Mouse (Mus musculus): ENCODE data around the gene Slc16a1. TPM values are rescaled to one million over a fixed set of nuclear protein-coding genes. Genes with fewer than 3 reads are reported as not detected.
"Not testable (repeated sequence)": the region's sequence is repeated elsewhere in the genome, so short reads cannot be mapped to it uniquely, and the experiment has no call there.

Gene Slc16a1
- polyA plus RNA-seq, 1 experiment, result 31.9 TPM

DNA sequence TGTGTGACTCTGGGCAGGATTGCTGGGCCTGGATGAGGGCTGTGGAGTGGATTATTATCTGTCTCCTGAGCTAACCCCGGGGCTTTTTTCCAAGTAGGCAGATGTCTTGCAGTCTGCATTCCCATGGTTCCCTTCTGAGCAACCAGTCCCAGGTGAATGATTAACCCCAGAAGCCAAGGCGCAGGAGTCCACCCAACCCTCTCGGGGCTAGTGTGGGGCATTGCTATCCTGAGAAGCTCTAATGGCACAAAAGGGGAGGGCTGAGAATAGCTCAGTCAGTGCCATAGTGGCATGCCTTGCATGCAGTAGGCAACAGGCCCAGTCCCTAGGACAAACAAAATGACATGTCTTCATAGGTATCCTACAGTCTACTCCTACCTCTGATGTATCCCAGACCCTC lies 22.1 kb downstream of the Slc16a1 start:
- Histone ChIP-seq H3K27ac (ENCODE audit: insufficient read depth, low read length) (no peak overlapping the region), H3K27me3 (ENCODE audit: control insufficient read depth, insufficient read depth, low read length) (no peaks in the 10 kb centered on the region), H3K4me1 (ENCODE audit: control insufficient read depth, insufficient read depth, low read length) (peaks cover 3% of the 10 kb centered on the region; the same call in 1 of the 2 replicates), H3K4me3 (replicated peaks; ENCODE audit: insufficient read depth, low read depth, low read length) (no peak overlapping the region)
- DNase-seq, result peak in 1 of 2 experiments; percentile 53
- WGBS, result 35% methylated on average over 3 of the region's 3 CpGs
- TF ChIP-seq CTCF (IDR thresholded peaks at IDR 0.05; ENCODE audit: borderline replicate concordance, insufficient read depth, low read depth, low read length) (no peak), POLR2A (IDR thresholded peaks at IDR 0.05; ENCODE audit: borderline replicate concordance, insufficient read depth, low read length) (no peak)

DNA sequence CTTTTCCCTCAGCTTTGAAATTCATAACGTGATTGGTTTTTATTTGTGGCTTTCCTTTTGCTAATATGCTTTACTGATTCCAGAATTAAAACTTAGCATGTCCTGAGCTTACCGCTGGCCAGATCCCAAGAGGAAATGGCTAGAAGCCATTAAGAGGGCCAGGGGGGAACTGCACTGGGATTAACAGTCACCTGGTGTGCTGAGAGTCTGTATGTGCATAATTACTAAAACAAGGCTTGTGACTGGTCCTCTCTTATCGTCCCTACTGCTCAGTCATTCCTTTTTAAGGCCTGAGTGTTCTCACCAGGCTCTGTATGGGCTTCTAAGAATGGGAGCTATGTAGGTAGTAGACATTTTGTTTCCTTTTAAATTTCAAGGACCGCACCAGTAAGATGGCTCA lies 23.5 kb downstream of the Slc16a1 start:
- Histone ChIP-seq H3K4me1 (ENCODE audit: control insufficient read depth, insufficient read depth, low read length) (peaks cover 3% of the 10 kb centered on the region; the same call in 1 of the 2 replicates), H3K4me3 (replicated peaks; ENCODE audit: insufficient read depth, low read depth, low read length) (no peak overlapping the region), H3K27me3 (ENCODE audit: control insufficient read depth, insufficient read depth, low read length) (no peaks in the 10 kb centered on the region), H3K27ac (ENCODE audit: insufficient read depth, low read length) (no peak overlapping the region)
- TF ChIP-seq CTCF (IDR thresholded peaks at IDR 0.05; ENCODE audit: borderline replicate concordance, insufficient read depth, low read depth, low read length) (no peak), POLR2A (IDR thresholded peaks at IDR 0.05; ENCODE audit: borderline replicate concordance, insufficient read depth, low read length) (no peak)
- DNase-seq, result peak; percentile 30 to 41
- WGBS, result 36% methylated on average over 4 of the region's 4 CpGs

DNA sequence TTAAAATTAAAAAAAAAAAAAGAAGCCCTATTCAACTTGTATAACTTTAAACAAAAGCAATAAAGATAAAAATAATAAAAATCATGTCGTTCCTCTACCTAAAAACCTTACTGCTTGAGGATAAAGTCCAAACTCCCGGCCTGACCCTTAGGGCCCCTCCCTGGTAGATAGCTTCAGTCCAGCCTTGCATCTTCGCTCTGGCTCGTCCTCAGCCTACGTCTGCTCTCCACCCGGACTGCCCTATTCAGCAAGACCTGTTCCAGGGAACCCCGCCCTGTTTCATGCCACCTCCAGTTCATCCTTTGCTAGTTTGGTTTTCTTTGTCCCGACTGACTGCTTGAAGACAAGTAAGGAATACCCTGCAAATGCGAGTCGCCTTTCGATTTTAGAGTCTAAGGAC lies 24.5 kb downstream of the Slc16a1 start:
- Histone ChIP-seq H3K27ac (ENCODE audit: insufficient read depth, low read length) (no peak overlapping the region), H3K27me3 (ENCODE audit: control insufficient read depth, insufficient read depth, low read length) (no peaks in the 10 kb centered on the region), H3K4me1 (ENCODE audit: control insufficient read depth, insufficient read depth, low read length) (peaks cover 3% of the 10 kb centered on the region; the same call in 1 of the 2 replicates), H3K4me3 (replicated peaks; ENCODE audit: insufficient read depth, low read depth, low read length) (no peak overlapping the region)
- TF ChIP-seq POLR2A (IDR thresholded peaks at IDR 0.05; ENCODE audit: borderline replicate concordance, insufficient read depth, low read length) (no peak), CTCF (IDR thresholded peaks at IDR 0.05; ENCODE audit: borderline replicate concordance, insufficient read depth, low read depth, low read length) (no peak)
- no peak for DNase-seq
- 96% methylated on average over 11 of the region's 11 CpGs for WGBS

DNA sequence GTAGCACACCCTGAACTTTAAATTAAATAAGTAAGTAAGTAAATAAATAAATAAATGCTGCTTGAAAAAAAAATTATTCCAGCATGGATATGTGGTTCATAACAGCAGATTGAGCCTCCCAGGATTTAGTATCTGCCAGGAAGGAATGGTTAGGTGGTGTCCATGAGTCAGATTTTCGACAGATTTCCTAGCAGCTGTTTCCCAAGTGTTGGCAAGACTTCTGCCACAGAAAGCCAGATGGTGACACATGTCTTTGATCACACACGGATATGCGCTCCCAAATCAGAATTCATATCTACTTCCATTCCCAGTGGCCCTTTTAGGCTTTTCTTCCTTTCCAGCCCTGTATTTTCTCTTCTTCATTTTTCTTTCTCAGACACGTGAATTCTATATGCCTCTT lies 28.5 kb downstream of the Slc16a1 start:
- no peak overlapping the region for H3K4me3 ChIP-seq (replicated peaks; ENCODE audit: insufficient read depth, low read depth, low read length)
- H3K27ac ChIP-seq (ENCODE audit: insufficient read depth, low read length), result no peak overlapping the region
- no peaks in the 10 kb centered on the region for H3K27me3 ChIP-seq (ENCODE audit: control insufficient read depth, insufficient read depth, low read length)
- WGBS, result 52% methylated on average over 4 of the region's 4 CpGs
- DNase-seq, result no peak
- peaks cover 7% of the 10 kb centered on the region for H3K4me1 ChIP-seq (ENCODE audit: control insufficient read depth, insufficient read depth, low read length)
- no peak for TF ChIP-seq CTCF (IDR thresholded peaks at IDR 0.05; ENCODE audit: borderline replicate concordance, insufficient read depth, low read depth, low read length)
- no peak for TF ChIP-seq POLR2A (IDR thresholded peaks at IDR 0.05; ENCODE audit: borderline replicate concordance, insufficient read depth, low read length)

DNA sequence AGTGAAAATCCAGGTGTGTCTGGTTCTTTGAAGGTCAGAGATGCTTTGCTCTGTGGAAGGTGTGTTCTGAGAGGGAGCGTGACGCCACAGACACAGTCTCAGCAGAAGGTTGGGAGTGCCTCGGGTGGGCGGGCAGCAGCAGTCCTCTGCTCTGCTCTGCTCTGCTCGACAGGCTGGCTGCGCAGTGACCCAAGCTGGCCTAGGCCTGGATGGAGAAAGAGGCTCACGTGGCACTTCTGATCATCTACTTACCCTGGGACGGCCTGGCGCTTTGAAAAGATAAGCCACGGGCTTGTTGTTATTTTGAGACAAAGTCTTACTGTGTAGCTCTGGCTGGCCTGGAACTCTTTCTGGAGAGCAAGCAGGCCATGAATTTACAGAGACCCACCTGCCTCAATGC lies 29.0 kb downstream of the Slc16a1 start:
- WGBS, result 70% methylated on average over 10 of the region's 10 CpGs

DNA sequence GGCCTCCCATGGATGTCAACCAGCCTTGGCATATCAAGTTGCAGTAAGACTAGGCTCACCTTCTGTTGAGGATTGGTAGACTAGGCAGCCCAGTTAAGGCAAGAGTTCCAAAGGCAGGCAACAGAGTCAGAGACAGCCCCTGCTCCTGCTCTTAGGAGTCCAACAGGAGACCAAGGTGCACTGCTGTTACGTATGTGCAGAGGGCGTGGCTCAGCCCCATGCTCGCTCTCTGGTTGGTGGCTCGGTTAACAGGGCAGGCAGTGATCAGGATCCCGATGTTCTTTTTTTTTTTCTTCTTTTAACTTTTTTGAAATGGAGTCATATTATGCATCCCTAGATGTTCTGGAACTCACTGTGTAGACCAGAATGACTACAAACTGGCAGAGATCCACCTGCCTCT lies 30.5 kb downstream of the Slc16a1 start:
- WGBS, result 95% methylated on average over 5 of the region's 5 CpGs
- no peak overlapping the region for H3K27ac ChIP-seq (ENCODE audit: insufficient read depth, low read length)
- H3K4me3 ChIP-seq (replicated peaks; ENCODE audit: insufficient read depth, low read depth, low read length), result no peak overlapping the region
- no peak for DNase-seq
- peaks cover 5% of the 10 kb centered on the region for H3K4me1 ChIP-seq (ENCODE audit: control insufficient read depth, insufficient read depth, low read length)
- TF ChIP-seq CTCF (IDR thresholded peaks at IDR 0.05; ENCODE audit: borderline replicate concordance, insufficient read depth, low read depth, low read length) (no peak), POLR2A (IDR thresholded peaks at IDR 0.05; ENCODE audit: borderline replicate concordance, insufficient read depth, low read length) (no peak)
- H3K27me3 ChIP-seq (ENCODE audit: control insufficient read depth, insufficient read depth, low read length), result no peaks in the 10 kb centered on the region

More for the DNA sequence above, 29.0 kb downstream of the Slc16a1 start:
- no peak for DNase-seq
- TF ChIP-seq CTCF (IDR thresholded peaks at IDR 0.05; ENCODE audit: borderline replicate concordance, insufficient read depth, low read depth, low read length) (no peak), POLR2A (IDR thresholded peaks at IDR 0.05; ENCODE audit: borderline replicate concordance, insufficient read depth, low read length) (no peak)
- Histone ChIP-seq H3K4me3 (replicated peaks; ENCODE audit: insufficient read depth, low read depth, low read length) (no peak overlapping the region), H3K4me1 (ENCODE audit: control insufficient read depth, insufficient read depth, low read length) (peaks cover 5% of the 10 kb centered on the region), H3K27ac (ENCODE audit: insufficient read depth, low read length) (no peak overlapping the region), H3K27me3 (ENCODE audit: control insufficient read depth, insufficient read depth, low read length) (no peaks in the 10 kb centered on the region)

DNA sequence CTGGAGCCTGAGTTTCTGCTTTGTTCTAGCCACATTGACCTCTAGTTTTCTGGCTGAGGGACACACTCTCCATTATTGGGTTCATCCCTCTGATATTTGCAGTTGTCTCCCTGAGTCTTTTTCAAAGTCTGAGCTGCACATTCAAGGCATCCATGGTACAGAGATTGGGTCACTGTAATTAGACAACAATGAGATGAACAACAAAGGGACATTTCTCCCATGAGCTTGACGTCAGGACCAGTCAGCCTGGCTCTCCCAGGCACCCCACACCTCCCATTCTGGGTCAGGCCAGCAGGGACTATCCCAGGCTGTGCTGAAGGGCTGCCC lies 31.4 kb downstream of the Slc16a1 start:
- Histone ChIP-seq H3K4me3 (replicated peaks; ENCODE audit: insufficient read depth, low read depth, low read length) (no peak overlapping the region), H3K4me1 (ENCODE audit: control insufficient read depth, insufficient read depth, low read length) (peaks cover 5% of the 10 kb centered on the region), H3K27ac (ENCODE audit: insufficient read depth, low read length) (peak overlapping the region; percentile 80; the same call in 1 of the 2 replicates), H3K27me3 (ENCODE audit: control insufficient read depth, insufficient read depth, low read length) (no peaks in the 10 kb centered on the region)
- WGBS, result 78% methylated on average over 1 of the region's 1 CpGs
- no peak for DNase-seq
- TF ChIP-seq POLR2A (IDR thresholded peaks at IDR 0.05; ENCODE audit: borderline replicate concordance, insufficient read depth, low read length) (no peak), CTCF (IDR thresholded peaks at IDR 0.05; ENCODE audit: borderline replicate concordance, insufficient read depth, low read depth, low read length) (no peak)

DNA sequence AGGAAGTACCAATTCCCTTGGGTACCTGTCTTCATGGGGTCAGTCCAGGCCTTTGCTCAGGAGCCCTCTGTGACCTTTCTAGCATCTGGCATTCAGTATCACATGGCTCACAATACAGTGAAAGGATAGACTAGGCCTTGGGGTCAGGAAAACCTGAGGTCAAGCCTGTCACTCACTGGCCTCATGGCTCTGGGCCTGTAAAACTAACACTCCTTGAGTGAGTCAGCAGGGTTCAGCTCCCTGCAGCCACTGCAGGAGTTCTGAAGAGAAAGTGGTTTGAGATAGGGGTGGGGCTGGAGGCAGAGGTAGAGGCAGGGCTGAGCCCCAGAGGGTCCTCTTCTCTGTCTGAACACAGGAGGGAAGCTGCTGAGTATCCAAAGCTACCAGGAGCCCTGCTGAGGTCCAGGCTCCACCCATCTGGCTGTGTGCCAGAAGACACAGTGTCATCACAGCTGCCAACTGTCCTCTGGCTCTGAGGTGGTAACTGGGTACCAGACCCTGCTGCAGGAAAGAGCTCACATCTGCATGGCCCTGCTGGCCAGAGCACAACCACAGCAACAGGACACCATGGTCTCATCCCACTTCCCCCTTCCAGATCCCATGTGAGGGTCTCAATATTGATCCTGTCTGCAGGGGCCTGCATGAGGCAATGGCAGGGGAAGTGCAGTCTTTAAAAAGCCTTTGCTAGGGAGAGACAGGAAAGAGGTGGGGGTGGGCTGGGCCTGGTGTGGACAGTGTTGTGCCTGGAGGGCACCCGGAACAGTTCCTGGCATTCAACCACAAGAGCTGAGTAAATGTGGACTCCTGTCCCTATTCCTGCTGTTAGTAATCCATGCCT lies 31.9 kb downstream of the Slc16a1 start:
- not testable (repeated sequence) for DNase-seq; H3K27me3 ChIP-seq (ENCODE audit: control insufficient read depth, insufficient read depth, low read length); H3K4me3 ChIP-seq (replicated peaks; ENCODE audit: insufficient read depth, low read depth, low read length); H3K4me1 ChIP-seq (ENCODE audit: control insufficient read depth, insufficient read depth, low read length)
- peak overlapping the region; percentile 80; the same call in 1 of the 2 replicates for H3K27ac ChIP-seq (ENCODE audit: insufficient read depth, low read length)
- 41% methylated on average over 1 of the region's 1 CpGs for WGBS

Data from cerebellum, adult 2 months (tissue).